Mouse (Mus musculus): Measurements from ENCODE around the gene Usp17lc. TPM values are rescaled to one million over a fixed set of nuclear protein-coding genes. Genes with fewer than 3 reads are reported as not detected.
"Not testable (repeated sequence)": the region's sequence is repeated elsewhere in the genome, so short reads cannot be mapped to it uniquely, and the experiment has no call there.

Usp17lc gene
- total RNA-seq (2014; fragmentation: Nextera tagmentation) (not detected in 2 replicates), total RNA-seq (2017) (0.06 and 0.16 TPM in 2 replicates), polyA plus RNA-seq (2012) (not detected in 2 replicates)

DNA sequence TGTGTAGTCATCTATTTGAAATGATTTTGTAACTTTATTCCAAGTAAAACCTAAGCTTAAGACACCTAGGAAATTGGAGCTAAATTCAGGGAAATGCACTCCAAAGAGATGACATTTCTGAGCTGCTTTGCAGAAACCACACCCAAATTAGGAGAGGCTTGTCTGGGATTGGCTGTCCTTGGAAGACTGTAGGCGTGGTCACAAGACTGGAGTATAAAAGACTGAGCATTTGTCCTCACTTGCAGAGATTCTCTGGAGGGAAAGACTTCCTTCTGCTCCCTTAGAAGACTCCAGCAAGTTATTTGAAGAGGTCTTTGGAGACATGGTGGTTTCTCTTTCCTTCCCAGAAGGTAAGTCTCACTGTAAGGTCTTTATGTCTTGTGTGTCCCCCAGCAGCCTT, at the start of gene Usp17lc:
Gene Usp17lc, plus strand, starts transcription at position 301 of the 400 bp plus-strand sequence.
- DNase-seq (ENCODE audit: low spot score); H3K9me3 ChIP-seq (replicated peaks); ATAC-seq (ENCODE audit: extremely low read depth, insufficient number of reproducible peaks, low FRiP score, poor library complexity, severe bottlenecking); H3K4me1 ChIP-seq (ENCODE audit: insufficient read depth, low read depth, low read length); H3K36me3 ChIP-seq (replicated peaks); H3K27me3 ChIP-seq (ENCODE audit: insufficient read depth, low read length); H3K4me3 ChIP-seq (ENCODE audit: low read depth, low read length): not testable (repeated sequence)

DNA sequence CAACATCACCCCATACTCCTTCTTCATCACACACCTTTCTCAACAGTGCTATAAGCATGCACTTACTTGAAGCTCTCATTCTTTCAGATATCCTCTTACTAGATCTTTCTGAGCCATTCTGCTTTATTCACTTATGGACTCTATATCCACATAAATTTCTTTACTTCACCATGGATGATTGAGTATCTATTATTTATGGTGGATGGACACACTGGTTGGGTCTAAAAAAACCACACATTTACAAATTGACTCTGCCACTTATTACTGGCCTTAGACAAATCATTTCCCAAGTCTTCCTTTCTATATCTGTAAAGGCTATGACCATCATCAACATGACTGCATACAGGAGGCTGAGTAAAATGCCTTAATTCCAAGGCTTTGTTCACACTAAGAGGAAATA, 28.8 kb upstream of the Usp17lc start, which contains the start of gene Olfr603:
Gene Olfr603, minus strand, starts transcription at position 101 of the 400 bp plus-strand sequence.
- no peak within 1 kb of the TSS for H3K4me3 ChIP-seq (ENCODE audit: low read depth, low read length)
- ATAC-seq (ENCODE audit: extremely low read depth, insufficient number of reproducible peaks, low FRiP score, poor library complexity, severe bottlenecking) (no peak), DNase-seq (ENCODE audit: low spot score) (no peak)
- H3K27me3 ChIP-seq (ENCODE audit: insufficient read depth, low read length): no peaks in the 10 kb centered on the region
- H3K9me3 ChIP-seq (replicated peaks): no peaks in the 10 kb centered on the region
- H3K36me3 ChIP-seq (replicated peaks): no peaks in the 10 kb centered on the region
- no peaks in the 10 kb centered on the region for H3K4me1 ChIP-seq (ENCODE audit: insufficient read depth, low read depth, low read length)
- TF ChIP-seq TAL1 (conservative IDR thresholded peaks at IDR 0.05; ENCODE audit: low read depth, low read length) (no peak), POLR2AphosphoS5 (IDR thresholded peaks at IDR 0.05; ENCODE audit: insufficient replicate concordance, low read depth, low read length) (no peak), GATA2 (IDR thresholded peaks at IDR 0.05; ENCODE audit: borderline replicate concordance, low read depth, low read length) (no peak), GATA1 (IDR thresholded peaks at IDR 0.05; ENCODE audit: borderline replicate concordance, low read length) (no peak), CTCF (IDR thresholded peaks at IDR 0.05; ENCODE audit: low read depth, low read length) (no peak)

DNA sequence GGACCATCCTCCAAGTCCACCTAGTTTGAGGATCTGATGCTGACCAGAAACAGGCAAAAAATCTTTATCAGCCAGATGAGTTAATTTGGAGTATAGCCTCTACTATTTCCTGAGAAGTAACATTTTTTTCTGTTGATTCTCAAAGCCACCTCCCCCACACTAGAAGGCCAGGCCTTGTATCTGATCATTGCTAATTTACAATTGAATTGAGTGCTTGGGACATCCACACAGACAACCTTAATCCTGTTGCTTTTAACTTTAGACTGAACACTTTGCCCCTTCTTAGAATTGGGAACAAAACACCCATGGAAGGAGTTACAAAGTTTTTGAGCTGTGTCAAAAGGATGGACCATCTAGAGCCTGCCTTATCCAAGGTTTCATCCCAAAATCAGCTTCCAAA, 17.1 kb upstream of the Usp17lc start:
- Histone ChIP-seq H3K27me3 (ENCODE audit: insufficient read depth, low read length) (0 out of 2 replicates have a peak, but pooled peaks cover 4% of the 10 kb centered on the region), H3K36me3 (replicated peaks) (no peaks in the 10 kb centered on the region), H3K4me1 (ENCODE audit: insufficient read depth, low read depth, low read length) (no peaks in the 10 kb centered on the region), H3K9me3 (replicated peaks) (no peaks in the 10 kb centered on the region), H3K4me3 (ENCODE audit: low read depth, low read length) (no peak overlapping the region)
- TF ChIP-seq TAL1 (conservative IDR thresholded peaks at IDR 0.05; ENCODE audit: low read depth, low read length) (no peak), GATA2 (IDR thresholded peaks at IDR 0.05; ENCODE audit: borderline replicate concordance, low read depth, low read length) (no peak), CTCF (IDR thresholded peaks at IDR 0.05; ENCODE audit: low read depth, low read length) (no peak), GATA1 (IDR thresholded peaks at IDR 0.05; ENCODE audit: borderline replicate concordance, low read length) (no peak), POLR2AphosphoS5 (IDR thresholded peaks at IDR 0.05; ENCODE audit: insufficient replicate concordance, low read depth, low read length) (no peak)
- ATAC-seq (ENCODE audit: extremely low read depth, insufficient number of reproducible peaks, low FRiP score, poor library complexity, severe bottlenecking): no peak
- no peak for DNase-seq (ENCODE audit: low spot score)

DNA sequence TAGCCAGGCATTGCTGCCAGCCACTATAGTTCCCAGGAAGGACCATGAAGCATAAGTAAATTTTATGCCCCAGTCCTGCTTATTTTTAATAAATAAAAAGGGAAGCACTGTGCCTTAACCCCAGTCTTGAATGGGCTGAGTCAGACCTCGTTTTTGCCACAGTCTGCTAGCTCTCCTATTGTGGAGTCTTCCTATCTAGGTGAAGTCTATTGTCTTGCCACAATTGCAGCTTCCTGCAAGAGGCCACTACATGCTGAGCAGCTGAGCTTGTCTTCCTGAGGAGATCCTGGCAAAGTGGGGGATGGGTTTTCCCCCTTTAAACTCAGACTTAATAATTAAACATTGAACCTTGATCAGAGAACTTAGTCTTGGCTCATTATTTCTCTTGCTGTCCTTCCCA, 15.9 kb upstream of the Usp17lc start:
- no peaks in the 10 kb centered on the region for H3K4me1 ChIP-seq (ENCODE audit: insufficient read depth, low read depth, low read length)
- no peak for TF ChIP-seq GATA2 (IDR thresholded peaks at IDR 0.05; ENCODE audit: borderline replicate concordance, low read depth, low read length)
- TF ChIP-seq CTCF (IDR thresholded peaks at IDR 0.05; ENCODE audit: low read depth, low read length): no peak
- no peak for TF ChIP-seq POLR2AphosphoS5 (IDR thresholded peaks at IDR 0.05; ENCODE audit: insufficient replicate concordance, low read depth, low read length)
- TF ChIP-seq TAL1 (conservative IDR thresholded peaks at IDR 0.05; ENCODE audit: low read depth, low read length): no peak
- TF ChIP-seq GATA1 (IDR thresholded peaks at IDR 0.05; ENCODE audit: borderline replicate concordance, low read length): no peak
- no peak overlapping the region for H3K4me3 ChIP-seq (ENCODE audit: low read depth, low read length)
- 0 out of 2 replicates have a peak, but pooled peaks cover 4% of the 10 kb centered on the region for H3K27me3 ChIP-seq (ENCODE audit: insufficient read depth, low read length)
- H3K9me3 ChIP-seq (replicated peaks): no peaks in the 10 kb centered on the region
- H3K36me3 ChIP-seq (replicated peaks): no peaks in the 10 kb centered on the region
- ATAC-seq (ENCODE audit: extremely low read depth, insufficient number of reproducible peaks, low FRiP score, poor library complexity, severe bottlenecking) (no peak), DNase-seq (ENCODE audit: low spot score) (no peak)

DNA sequence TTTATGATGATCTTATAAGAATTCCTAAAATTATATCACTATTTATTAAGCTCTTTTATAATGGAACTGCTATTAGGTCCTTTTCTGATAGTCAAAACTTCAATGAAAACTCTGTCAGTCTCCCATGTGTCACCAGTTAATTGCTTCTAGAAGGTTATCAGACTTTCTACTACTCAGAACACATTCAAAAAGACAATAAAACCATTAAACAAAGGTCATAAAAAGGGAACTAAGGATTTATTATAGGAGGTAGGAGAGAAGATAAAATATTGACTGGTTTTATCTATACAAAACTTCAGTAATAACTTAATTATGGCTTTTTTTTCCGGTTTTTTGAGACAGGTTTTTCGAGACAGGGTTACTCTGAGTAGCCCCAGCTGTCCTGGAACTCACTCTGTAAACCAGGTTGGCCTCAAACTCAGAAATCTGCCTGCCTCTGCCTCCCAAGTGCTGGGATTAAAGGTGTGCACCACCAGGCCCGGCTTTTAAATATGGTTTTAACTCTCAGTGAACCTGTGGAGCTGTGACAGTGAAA, 8.3 kb upstream of the Usp17lc start:
- not testable (repeated sequence) for ATAC-seq (ENCODE audit: extremely low read depth, insufficient number of reproducible peaks, low FRiP score, poor library complexity, severe bottlenecking); H3K36me3 ChIP-seq (replicated peaks); H3K4me3 ChIP-seq (ENCODE audit: low read depth, low read length)

DNA sequence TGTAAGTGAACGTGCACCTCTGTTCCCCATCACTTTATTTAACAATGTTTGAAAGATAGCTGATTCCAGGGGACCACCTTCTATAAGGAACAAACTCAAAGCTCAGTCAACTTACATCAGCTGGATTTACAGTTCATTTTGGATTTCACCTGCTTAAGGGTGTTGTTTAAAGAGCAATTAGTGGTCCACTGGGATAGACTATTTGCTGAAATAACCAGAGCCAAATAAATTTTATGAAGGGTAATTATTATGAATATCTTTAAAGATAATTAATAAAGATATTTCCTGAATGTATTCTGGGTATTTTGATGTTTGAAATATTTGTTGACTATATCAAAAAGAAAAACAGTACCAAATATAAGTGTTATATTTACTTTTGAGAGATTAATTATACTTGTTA, 30.5 kb downstream of the Usp17lc start, which contains the start of gene Olfr605:
Gene Olfr605, minus strand, starts transcription at position 101 of the 400 bp plus-strand sequence.
- Histone ChIP-seq H3K36me3 (replicated peaks) (no peaks in the 10 kb centered on the region), H3K4me1 (ENCODE audit: insufficient read depth, low read depth, low read length) (no peaks in the 10 kb centered on the region), H3K9me3 (replicated peaks) (no peaks in the 10 kb centered on the region), H3K4me3 (ENCODE audit: low read depth, low read length) (no peak within 1 kb of the TSS), H3K27me3 (ENCODE audit: insufficient read depth, low read length) (0 out of 2 replicates have a peak, but pooled peaks cover 5% of the 10 kb centered on the region)
- no peak for TF ChIP-seq GATA1 (IDR thresholded peaks at IDR 0.05; ENCODE audit: borderline replicate concordance, low read length)
- no peak for TF ChIP-seq CTCF (IDR thresholded peaks at IDR 0.05; ENCODE audit: low read depth, low read length)
- TF ChIP-seq GATA2 (IDR thresholded peaks at IDR 0.05; ENCODE audit: borderline replicate concordance, low read depth, low read length): no peak
- no peak for TF ChIP-seq POLR2AphosphoS5 (IDR thresholded peaks at IDR 0.05; ENCODE audit: insufficient replicate concordance, low read depth, low read length)
- no peak for TF ChIP-seq TAL1 (conservative IDR thresholded peaks at IDR 0.05; ENCODE audit: low read depth, low read length)
- ATAC-seq (ENCODE audit: extremely low read depth, insufficient number of reproducible peaks, low FRiP score, poor library complexity, severe bottlenecking): no peak
- DNase-seq (ENCODE audit: low spot score): no peak

More for the DNA sequence above, 8.3 kb upstream of the Usp17lc start:
- H3K4me1 ChIP-seq (ENCODE audit: insufficient read depth, low read depth, low read length); H3K27me3 ChIP-seq (ENCODE audit: insufficient read depth, low read length); H3K9me3 ChIP-seq (replicated peaks); DNase-seq (ENCODE audit: low spot score): not testable (repeated sequence)

DNA sequence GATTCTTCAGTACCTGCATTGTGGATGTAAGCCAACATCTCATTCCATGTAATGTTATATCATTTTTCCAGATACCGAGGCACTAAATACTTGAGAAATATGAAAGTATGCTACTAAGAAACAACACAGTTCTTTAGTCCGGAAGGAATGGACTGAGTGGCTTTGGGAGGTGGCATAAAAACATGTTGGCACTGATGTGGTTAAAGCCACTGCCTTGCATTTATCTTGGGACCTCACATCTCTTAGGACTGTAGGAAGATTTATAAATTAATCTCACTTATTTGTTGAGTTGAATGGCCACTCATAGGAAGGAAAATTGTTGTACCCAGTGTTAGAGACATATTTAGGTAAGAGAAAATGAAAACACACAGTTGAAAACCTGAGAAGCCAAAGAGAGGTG, 33.9 kb downstream of the Usp17lc start, which contains the start of gene Olfr606:
Gene Olfr606, plus strand, starts transcription at position 301 of the 400 bp plus-strand sequence.
- TF ChIP-seq TAL1 (conservative IDR thresholded peaks at IDR 0.05; ENCODE audit: low read depth, low read length): no peak
- TF ChIP-seq CTCF (IDR thresholded peaks at IDR 0.05; ENCODE audit: low read depth, low read length): no peak
- no peak for TF ChIP-seq POLR2AphosphoS5 (IDR thresholded peaks at IDR 0.05; ENCODE audit: insufficient replicate concordance, low read depth, low read length)
- no peak for TF ChIP-seq GATA2 (IDR thresholded peaks at IDR 0.05; ENCODE audit: borderline replicate concordance, low read depth, low read length)
- TF ChIP-seq GATA1 (IDR thresholded peaks at IDR 0.05; ENCODE audit: borderline replicate concordance, low read length): no peak
- H3K27me3 ChIP-seq (ENCODE audit: insufficient read depth, low read length): peaks cover 8% of the 10 kb centered on the region; the same call in 1 of the 2 replicates
- H3K36me3 ChIP-seq (replicated peaks): no peaks in the 10 kb centered on the region
- H3K4me3 ChIP-seq (ENCODE audit: low read depth, low read length): no peak within 1 kb of the TSS
- no peaks in the 10 kb centered on the region for H3K9me3 ChIP-seq (replicated peaks)
- DNase-seq (ENCODE audit: low spot score): no peak
- no peak for ATAC-seq (ENCODE audit: extremely low read depth, insufficient number of reproducible peaks, low FRiP score, poor library complexity, severe bottlenecking)
- no peaks in the 10 kb centered on the region for H3K4me1 ChIP-seq (ENCODE audit: insufficient read depth, low read depth, low read length)
